Mouse (Mus musculus) cerebellum, adult 9-10 months (tissue): Measurements from ENCODE around the gene Zbtb16.

Experiments
- DNase-seq: peaks from one replicate; pipeline ENCODE4 v3.0.0; 2022

Gene Zbtb16

DNA sequence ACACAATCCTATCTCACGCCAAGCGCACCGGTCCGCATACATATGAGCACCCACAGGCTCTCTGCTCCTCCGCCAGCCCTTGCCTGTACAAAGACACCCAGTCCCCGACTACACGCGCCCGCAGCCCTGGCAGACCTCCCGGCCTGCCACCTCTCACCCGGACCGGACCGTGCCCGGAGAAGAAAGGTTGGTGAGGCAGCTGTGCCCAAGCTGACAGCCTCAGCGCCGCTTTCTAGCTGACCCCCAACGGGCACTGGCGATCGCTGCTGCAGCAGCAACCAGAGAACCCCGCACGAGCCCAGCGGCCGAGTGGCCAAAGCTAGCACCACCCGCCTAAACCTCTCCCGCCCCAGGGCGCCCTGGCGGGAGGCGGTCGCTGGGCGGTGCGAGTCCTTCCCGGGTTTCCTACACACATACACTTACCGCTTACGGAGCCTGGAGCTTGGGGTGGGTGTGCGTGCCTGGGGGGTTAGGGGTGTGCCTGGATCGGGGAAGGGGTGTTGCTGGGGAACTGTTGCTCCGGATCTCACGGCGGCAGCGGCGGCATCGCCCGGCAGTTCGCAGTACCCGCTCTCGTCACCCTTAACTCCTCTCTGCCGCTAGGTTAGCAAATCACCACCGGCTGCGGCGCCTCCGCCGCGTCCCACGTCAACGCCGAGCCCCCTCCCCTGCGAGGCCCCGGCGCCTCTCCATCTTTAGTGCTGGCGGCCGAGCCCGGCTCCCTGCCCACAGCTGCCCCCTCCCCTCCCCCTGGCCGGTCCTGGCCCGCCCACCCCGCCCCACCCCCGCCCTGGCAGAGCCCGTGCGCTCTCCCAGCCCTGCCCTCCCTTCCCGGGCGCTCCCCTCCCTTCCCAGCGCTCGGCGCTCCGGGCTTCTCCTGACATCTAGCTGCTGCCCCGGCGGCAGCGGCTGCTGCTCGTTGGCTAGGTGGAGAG is at the start of gene Zbtb16:
TSS of gene Zbtb16 (minus strand) at position 592 of the 935 bp plus-strand sequence.
- DNase-seq: peak; percentile 62

DNA sequence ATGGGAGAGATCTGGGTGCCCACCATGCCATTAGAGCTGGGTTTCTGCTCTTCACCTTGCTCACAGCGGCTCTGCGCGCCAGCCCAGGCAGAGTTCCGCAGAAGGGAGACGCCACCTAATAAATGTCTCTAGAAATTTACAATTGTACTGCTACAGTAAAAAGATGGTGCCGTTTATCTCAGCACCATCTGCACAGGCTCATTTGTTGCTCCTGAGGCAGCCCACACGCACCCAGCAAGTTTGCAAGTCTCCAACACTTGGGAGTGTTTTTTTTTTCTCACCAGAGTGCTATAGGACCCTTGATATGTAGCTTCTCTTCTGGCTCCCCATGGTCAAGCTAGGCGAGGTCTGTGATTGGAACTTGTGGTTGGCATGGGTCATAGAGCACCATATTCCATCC is 36.9 kb upstream of the Zbtb16 start:
- no peak for DNase-seq

GRCm38 (mm10) chr9:48866523-48867121 is 30.6 kb upstream of the Zbtb16 start:
- no peak for DNase-seq

DNA sequence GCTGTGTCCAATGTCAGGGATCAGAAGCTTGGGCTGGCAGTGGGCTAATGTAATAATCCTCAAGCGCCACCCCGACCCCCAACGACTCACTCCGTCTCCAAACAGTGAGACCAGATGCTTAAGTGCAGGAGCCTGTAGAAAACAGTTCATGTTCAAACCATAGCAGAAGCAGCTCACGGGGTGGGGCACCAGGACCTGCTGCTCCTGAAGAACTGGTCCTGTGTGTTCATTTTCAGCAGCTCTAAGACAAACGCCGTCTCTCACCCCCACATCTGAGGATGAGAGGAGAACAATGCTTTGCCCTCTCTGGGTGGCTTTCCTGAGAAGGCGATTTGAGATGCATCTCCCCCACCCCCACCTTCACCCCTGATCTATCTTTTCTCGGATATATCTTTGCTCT is 29.2 kb upstream of the Zbtb16 start:
- no peak for DNase-seq

DNA sequence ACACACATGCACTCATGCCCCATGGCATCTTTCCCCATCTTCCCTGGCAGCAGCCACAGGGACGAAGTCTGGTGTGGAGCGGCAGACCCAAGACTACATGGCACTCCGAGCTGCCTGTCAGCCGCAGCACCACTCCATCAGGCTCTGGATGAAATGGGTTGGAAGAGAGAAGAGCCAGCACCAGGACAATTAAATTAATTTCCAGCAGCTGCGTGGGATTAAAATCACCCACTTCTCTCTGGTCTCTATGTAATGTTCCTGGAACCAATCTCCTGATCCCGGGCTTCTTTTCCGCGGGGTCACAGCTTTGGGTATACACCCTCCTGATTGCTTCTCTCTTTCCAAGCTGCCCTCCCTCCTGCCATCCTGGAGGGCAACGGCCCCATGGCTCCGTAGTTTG is 25.5 kb upstream of the Zbtb16 start:
- no peak for DNase-seq

GRCm38 (mm10) chr9:48860526-48860845 is 24.5 kb upstream of the Zbtb16 start:
- peak; percentile 80 for DNase-seq

- no peak for DNase-seq
Observed at GRCm38 (mm10) chr9:48859828-48860525, 24.0 kb upstream of the Zbtb16 start.

DNA sequence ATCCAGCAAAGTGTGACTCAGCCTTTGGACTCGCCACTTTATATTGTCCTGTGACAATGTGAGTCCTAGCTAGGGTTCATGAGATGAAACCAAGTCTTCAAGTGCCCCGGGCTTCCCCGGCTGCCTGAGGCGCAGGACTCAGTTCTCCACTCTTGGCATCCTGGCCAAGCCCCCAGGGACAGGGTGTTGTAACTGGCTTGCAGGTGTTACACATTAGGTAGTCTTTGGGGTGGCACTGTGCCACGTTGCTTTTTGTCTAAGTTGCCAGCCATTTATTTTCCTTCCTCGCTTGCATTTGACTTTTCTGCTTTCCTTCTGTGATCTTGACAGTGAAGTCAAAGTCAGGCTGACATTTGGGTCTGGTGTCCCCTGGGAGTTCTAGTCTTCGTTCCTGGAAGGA is 21.9 kb upstream of the Zbtb16 start:
- DNase-seq: no peak

- no peak for DNase-seq
Observed at GRCm38 (mm10) chr9:48856240-48856639, 20.2 kb upstream of the Zbtb16 start.

DNA sequence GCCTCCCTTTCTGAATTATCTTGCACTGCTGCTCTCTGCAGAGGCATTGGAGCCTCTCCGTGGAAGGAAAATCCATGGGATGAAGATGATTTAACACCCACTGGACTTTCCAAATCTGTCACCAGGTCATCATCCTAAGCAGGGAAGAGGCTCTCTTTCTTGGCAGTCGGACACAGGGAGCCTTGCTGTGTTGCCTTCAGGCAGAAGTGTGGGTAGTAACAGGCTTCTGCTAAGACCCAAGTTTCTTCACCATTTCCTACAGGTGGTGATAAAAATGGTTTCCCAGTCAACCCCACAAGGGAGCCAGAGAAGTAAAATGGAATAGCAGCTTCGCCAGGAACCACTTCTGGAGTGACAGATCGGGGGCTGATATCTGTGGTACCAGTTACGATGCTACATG is 13.5 kb upstream of the Zbtb16 start:
- DNase-seq: no peak

DNA sequence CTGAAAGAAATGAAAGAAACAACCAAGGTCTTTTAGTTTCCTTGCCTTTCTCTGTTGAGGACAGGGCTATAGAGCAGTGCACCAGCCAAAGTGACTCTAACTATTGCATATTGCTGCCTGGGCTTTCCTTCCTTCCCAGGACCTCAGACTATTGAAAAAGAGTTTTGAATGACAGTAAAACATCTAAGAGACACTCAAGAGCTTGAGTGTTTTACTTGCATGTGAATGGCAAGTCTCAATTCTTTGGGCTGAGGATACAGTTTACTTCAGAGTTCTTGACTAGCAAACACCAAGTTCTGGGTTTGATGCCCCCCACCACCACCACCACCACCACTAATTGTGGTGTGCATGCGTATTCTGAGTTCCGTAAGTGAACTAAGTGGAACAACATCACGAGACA is 3.5 kb upstream of the Zbtb16 start:
- no peak for DNase-seq

GRCm38 (mm10) chr9:48838346-48838745 is 2.3 kb upstream of the Zbtb16 start:
- no peak for DNase-seq

GRCm38 (mm10) chr9:48837181-48837580 is 1.2 kb upstream of the Zbtb16 start:
- DNase-seq: peak; percentile 28

DNA sequence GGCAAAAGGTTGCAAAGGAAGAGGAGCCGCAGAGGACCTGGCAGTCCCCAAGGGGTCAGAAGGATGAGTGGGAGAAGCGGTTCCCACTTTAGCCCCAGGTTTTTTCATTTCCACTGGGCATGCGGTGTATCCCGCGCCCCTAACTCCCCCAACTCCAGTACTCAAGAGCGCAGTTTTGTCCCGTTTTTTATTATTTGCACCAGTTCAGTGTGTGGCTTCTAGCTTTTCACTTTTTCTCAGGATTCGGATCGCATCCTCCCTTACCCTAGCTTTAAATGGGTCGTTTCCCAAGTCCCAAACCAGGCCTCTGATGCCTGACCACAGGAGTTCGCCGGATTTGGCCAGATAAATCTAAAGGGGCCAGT is 526 bp upstream of the Zbtb16 start:
- peak; percentile 10 for DNase-seq

GRCm38 (mm10) chr9:48834541-48835411 is 1.2 kb downstream of the Zbtb16 start:
- peak; percentile 10 for DNase-seq

DNA sequence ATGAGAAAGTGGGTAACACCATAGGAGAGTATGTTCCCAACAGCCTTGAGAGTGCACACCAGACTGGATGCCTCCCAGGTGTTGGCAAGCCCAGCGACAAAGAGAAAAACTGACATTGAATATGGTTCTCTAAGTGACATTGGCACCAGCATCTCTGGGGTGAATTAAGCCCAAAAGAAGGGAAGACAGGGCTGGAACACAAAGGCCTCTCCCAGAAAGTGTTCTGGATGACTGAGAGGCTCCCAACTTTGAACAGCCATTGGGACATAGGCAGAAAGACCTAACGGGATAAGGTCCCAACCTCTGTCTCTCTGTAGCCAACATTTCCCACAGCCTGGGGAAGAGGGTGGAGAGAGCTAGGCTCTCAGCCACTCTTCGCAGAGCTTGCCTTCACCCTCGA is 2.0 kb downstream of the Zbtb16 start:
- no peak for DNase-seq

GRCm38 (mm10) chr9:48833493-48833892 is 2.5 kb downstream of the Zbtb16 start:
- DNase-seq: no peak

GRCm38 (mm10) chr9:48832473-48833100 is 3.4 kb downstream of the Zbtb16 start:
- DNase-seq: no peak

GRCm38 (mm10) chr9:48831560-48832460 is 4.2 kb downstream of the Zbtb16 start:
- no peak for DNase-seq

GRCm38 (mm10) chr9:48828839-48829238 is 7.2 kb downstream of the Zbtb16 start:
- no peak for DNase-seq

DNA sequence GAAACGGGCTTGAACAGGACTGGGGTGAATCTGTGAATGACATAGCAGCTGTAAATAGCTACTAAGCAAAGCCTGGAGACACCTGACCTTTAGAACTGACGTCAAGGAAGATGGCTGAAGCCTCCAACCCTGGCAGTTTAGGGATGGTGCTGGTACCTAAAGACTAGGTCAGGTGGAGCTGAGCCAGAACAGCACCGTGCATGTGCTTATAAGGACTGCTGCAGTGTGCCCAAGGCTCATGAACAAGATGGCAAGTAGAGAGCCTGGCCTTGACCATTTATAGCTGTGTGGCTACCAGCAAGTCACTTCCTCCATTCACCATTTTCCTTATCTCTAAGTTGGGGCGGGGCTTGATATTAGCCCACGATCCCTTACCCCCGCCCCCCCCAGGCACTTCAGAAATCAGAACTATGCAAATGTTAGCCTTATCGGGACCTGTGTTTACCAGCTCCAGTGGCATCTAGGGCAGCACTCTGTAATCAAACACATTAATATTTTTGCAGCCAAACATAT is 9.6 kb downstream of the Zbtb16 start:
- DNase-seq: no peak
